In the genomic region with DNA sequence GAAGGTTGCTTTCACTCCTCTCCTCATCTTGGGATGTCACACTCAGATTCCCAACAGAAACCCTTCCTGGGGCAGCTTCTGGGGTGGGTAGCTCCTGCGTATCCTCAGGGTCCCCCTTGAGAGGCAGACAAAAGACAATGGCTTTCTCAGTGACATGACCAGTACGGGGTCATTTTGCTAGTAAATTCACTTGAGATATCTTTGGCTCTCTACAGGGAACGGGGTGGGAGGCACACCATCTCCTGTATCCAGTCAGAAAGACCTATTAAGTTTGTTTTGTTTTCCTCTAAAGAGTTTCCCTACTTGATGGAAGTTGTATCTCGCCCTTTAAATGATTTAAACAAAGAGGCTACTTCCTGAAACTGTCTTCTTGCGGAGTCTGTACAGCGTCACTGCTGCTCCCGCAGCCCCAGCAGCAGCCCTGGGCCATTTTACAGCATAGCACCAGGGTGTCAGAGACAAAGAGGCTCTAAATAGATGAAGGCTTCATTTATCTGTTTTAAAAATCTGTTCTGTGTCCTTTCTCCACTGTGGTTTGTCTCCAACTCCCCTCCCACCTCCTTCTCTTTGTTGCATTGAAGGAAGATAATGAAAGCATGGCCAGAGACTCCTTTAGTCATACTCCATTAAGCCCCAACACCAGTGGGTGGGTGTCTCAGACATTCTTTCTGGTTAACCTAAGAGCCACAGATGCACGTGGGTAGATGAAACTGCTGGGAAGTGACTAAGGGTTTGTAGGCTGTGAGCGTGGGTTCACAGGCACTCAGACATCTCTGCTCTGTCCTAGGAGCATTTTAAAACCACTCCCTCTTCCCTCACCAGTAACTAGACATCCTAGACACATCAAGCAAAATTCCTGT, we compare ENCODE assay signal across 9 mouse cellular contexts. TPM values are rescaled to one million over a fixed set of nuclear protein-coding genes. Genes with fewer than 3 reads are reported as not detected.
DNase-seq lines count a peak whose midpoint lies in the region; ATAC-seq and TF ChIP-seq lines count a peak whose summit lies in the region.
"Had no signal": no experiment of that assay in that cellular context is flagged by ENCODE, and none has a peak within 500 bp of the region (broad histone marks: within the 10 kb centered on the region; RNA-seq: fewer than 3 reads in every experiment).

No protein-coding gene starts in this region.

- DNase-seq in kidney, postnatal 0 days (ENCODE audit: low spot score) = peak; percentile 69
- DNase-seq in kidney, postnatal 14 days = no peak
- DNase-seq in Muller cell, postnatal 12 days (ENCODE audit: inconsistent ontology term) = peak; percentile 95
- DNase-seq in frontal cortex, postnatal 36 days (ENCODE audit: low spot score in 2 of 2) = peak; percentile 69 to 86
- DNase-seq in naive thymus-derived CD4-positive, alpha-beta T cell, adult 2 months (ENCODE audit: low read depth) = peak; percentile 62
- no peak for DNase-seq in B cell, adult 2 months
- no peak for DNase-seq in ovary, adult 18-20 months (ENCODE audit: low spot score)
- no peak for DNase-seq in testis, postnatal 10 days (ENCODE audit: low spot score)

- 27% methylated on average over 9 of the region's 9 CpGs for WGBS in kidney, postnatal 0 days

- H3K9me3 ChIP-seq in kidney, postnatal 0 days (replicated peaks; ENCODE audit: low read length) = no peaks in the 10 kb centered on the region
- H3K9me3 ChIP-seq: liver, embryonic 15.5 days had no signal

- no peak overlapping the region for H3K4me3 ChIP-seq in kidney, postnatal 0 days (replicated peaks; ENCODE audit: low read depth, low read length)
- H3K4me3 ChIP-seq: liver, embryonic 15.5 days had no signal

- no peak overlapping the region for H3K4me2 ChIP-seq in kidney, postnatal 0 days (ENCODE audit: low read length)
- H3K4me2 ChIP-seq: liver, embryonic 15.5 days had no signal

- peaks cover 38% of the 10 kb centered on the region; the same call in 1 of the 2 replicates for H3K36me3 ChIP-seq in kidney, postnatal 0 days (ENCODE audit: insufficient read depth, low read length)

- H3K9ac ChIP-seq in kidney, postnatal 0 days (ENCODE audit: low read depth, low read length) = no peak overlapping the region
- H3K9ac ChIP-seq: liver, embryonic 15.5 days had no signal

- peak; percentile 59 for ATAC-seq in kidney, postnatal 0 days (replicated peaks; ENCODE audit: low FRiP score, low read depth)

- TF ChIP-seq CTCF in kidney, postnatal 0 days (IDR thresholded peaks at IDR 0.05; ENCODE audit: low read depth) = no peak

- peak overlapping the region; percentile 0; the same call in 1 of the 2 replicates for H3K27ac ChIP-seq in kidney, postnatal 0 days
- H3K27ac ChIP-seq: liver, embryonic 15.5 days had no signal

- no peaks in the 10 kb centered on the region for H3K4me1 ChIP-seq in kidney, postnatal 0 days (replicated peaks; ENCODE audit: insufficient read depth, low read length)
- H3K4me1 ChIP-seq: liver, embryonic 15.5 days had no signal

- H3K27me3 ChIP-seq in kidney, postnatal 0 days (ENCODE audit: insufficient read depth, low read length) = no peaks in the 10 kb centered on the region
- H3K27me3 ChIP-seq: liver, embryonic 15.5 days had no signal

RNA-seq across cellular contexts. Expression of a gene that starts 21.0 kb away (rescaled TPM):
- 16.8 and 18.6 TPM in 2 replicates for polyA plus RNA-seq in kidney, postnatal 0 days (2015; fragmentation: Nextera tagmentation; extraction: Ambion mirVana)

RNA-seq across cellular contexts. Expression of a gene that starts 21.4 kb away (rescaled TPM):
- polyA plus RNA-seq in kidney, postnatal 0 days (2015; fragmentation: Nextera tagmentation; extraction: Ambion mirVana) = 26.4 and 27.7 TPM in 2 replicates

Comparison
In these comparisons a context has a peak if more than half of its experiments do, and no peak if none do; other contexts are left out.
1. DNase-seq: peak in kidney, postnatal 0 days (single experiment), Muller cell, postnatal 12 days (single experiment), frontal cortex, postnatal 36 days (2 of 2) and naive thymus-derived CD4-positive, alpha-beta T cell, adult 2 months (single experiment); none in kidney, postnatal 14 days (single experiment), B cell, adult 2 months (0 of 2), ovary, adult 18-20 months (single experiment) and testis, postnatal 10 days (single experiment).